Mouse (Mus musculus): Measurements from ENCODE around the gene Slco2a1.

- TF ChIP-seq MYOG (IDR thresholded peaks at IDR 0.05; ENCODE audit: control insufficient read depth in 1 of 3, insufficient read depth in 1 of 3, insufficient read length in 2 of 3, low read depth in 2 of 3) (no peak), POLR2A (IDR thresholded peaks at IDR 0.05; ENCODE audit: insufficient read length, low read depth) (no peak), REST (IDR thresholded peaks at IDR 0.05; ENCODE audit: insufficient read depth, insufficient read length) (no peak), USF1 (IDR thresholded peaks at IDR 0.05; ENCODE audit: low read depth) (no peak), E2F4 (IDR thresholded peaks at IDR 0.05; ENCODE audit: insufficient read depth) (no peak), POLR2AphosphoS2 (IDR thresholded peaks at IDR 0.05; ENCODE audit: insufficient read length, low read depth) (no peak), MYOD1 (IDR thresholded peaks at IDR 0.05; ENCODE audit: control insufficient read depth in 1 of 3, insufficient read length in 2 of 3, low read depth in 2 of 3) (no peak), TCF3 (IDR thresholded peaks at IDR 0.05; ENCODE audit: insufficient read length, low read depth) (no peak), MAX (IDR thresholded peaks at IDR 0.05; ENCODE audit: low read depth) (no peak), TCF12 (IDR thresholded peaks at IDR 0.05; ENCODE audit: insufficient read depth, poor library complexity, severe bottlenecking) (no peak), CEBPB (IDR thresholded peaks at IDR 0.05; ENCODE audit: insufficient read depth, poor library complexity, severe bottlenecking) (no peak), SRF (IDR thresholded peaks at IDR 0.05; ENCODE audit: control insufficient read depth, insufficient read length, low read depth) (no peak)
Observed at GRCm38 (mm10) chr9:103060551-103060950, 72.0 kb downstream of the Slco2a1 start.
